Mouse (Mus musculus): Measurements from ENCODE around the gene Npy4r. TPM values are rescaled to one million over a fixed set of nuclear protein-coding genes. Genes with fewer than 3 reads are reported as not detected.

Gene Npy4r
- polyA plus RNA-seq, 1 experiment from 2014 or later, result 0.08 TPM

- DNase-seq (ENCODE audit: low spot score), result no peak
Observed at GRCm38 (mm10) chr14:34120016-34120910, 32.0 kb downstream of the Npy4r start.

DNA sequence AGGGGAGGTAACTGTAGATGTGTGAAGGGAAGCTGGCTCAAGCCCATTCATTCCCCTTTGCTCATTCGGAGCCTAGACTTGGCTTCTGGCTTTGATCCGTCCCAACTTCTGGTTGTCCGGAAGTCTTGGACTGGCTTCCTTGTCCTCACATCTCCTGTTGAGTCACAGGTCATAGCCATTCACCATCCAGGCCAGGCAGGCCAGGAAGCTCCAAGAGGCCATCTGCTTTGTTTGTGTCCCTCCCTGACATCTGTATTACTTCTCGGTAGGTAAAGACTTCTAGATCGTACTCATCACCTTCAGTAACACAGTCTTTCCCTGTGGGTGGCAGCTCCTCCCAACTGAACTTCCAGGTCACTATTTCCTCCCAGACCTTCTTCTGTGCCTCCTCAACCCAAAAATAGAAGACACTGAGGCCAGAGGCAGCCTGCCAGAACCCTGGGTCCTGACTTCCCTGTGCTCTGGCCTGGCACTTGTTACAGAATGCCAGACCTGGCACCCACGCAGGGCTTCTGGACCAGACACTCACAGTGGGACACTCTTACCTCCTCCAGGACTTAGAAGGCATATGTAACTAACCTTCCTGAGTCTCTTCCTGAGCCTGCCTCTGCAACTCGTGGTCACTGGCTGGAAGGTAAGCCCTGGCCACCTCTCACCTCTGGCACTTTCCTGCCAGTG lies 33.1 kb downstream of the Npy4r start:
- DNase-seq (ENCODE audit: low spot score), result no peak

DNA sequence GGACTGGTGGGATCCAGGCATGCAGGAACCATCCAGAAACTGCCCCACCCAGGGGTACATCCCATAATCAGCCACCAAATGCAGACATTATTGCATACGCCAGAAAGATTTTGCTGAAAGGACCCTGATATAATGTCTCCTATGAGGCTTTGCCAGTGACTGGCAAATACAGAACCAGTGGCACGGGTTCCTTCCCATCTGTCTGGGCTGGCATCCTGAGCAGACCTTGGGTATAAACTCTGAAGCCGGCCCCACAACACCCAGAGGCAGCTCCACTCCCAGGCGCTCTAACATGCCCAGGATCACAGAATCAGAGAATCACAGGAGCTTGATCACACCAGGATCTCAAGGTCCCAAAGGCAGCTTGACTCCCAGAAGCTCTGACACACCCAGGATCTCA lies 38.0 kb downstream of the Npy4r start:
- DNase-seq (ENCODE audit: low spot score), result no peak

GRCm38 (mm10) chr14:34107594-34107993 lies 44.7 kb downstream of the Npy4r start:
- no peak for DNase-seq (ENCODE audit: low spot score)

GRCm38 (mm10) chr14:34106389-34107062 lies 45.8 kb downstream of the Npy4r start:
- peak; percentile 28 for DNase-seq (ENCODE audit: low spot score)

DNA sequence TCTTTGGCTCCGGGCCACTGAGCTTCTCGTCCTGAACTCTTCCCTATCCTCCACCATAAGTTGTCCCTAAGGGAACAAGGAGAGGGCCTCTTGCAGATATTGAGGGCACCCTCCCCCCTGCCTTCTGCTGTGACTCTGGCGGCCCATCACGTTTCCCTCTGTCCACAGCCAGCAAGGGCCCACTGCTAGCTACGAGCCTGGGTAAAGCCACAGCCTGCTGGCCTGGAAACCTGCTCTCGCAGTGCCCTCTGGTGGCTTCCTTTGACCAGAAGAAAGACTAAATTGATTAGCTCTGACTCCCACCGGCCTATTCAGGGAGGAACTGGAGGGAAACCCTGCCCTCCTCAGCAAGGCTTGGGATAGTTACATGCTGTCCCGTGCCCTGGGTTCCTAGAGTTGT lies 47.4 kb downstream of the Npy4r start:
- no peak for DNase-seq (ENCODE audit: low spot score)

GRCm38 (mm10) chr14:34103855-34104254 lies 48.4 kb downstream of the Npy4r start:
- DNase-seq (ENCODE audit: low spot score), result no peak

DNA sequence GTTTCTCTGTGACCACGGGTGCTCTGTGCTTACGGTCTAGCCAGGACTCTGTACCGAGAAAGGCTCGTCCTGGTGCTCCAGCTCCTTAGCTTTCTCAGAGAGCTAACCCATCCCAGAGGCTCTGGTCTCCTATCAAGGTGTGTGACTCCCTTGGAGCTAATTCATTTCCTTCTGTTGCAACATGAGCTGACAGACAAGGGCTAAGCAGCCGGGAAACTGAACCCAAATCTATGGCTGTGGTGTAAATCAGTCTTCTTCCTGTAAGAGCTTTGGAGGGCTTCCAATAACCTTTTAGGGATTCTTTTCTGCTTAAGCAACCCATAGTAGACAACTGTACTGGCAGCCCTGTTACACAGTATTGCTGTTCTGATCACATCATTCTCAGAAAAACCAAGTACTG lies 49.7 kb downstream of the Npy4r start, which contains the start of gene A630023A22Rik:
A630023A22Rik (minus strand) TSS at position 154 of the 400 bp plus-strand sequence.
- DNase-seq (ENCODE audit: low spot score), result no peak

- no peak for DNase-seq (ENCODE audit: low spot score)
Observed at GRCm38 (mm10) chr14:34096161-34096560, 56.1 kb downstream of the Npy4r start.

Other genes with a start within 250 kb of the Npy4r start
- 1.9 and 2.5 TPM in 2 replicates for gene Gdf10, start 228.9 kb downstream of the Npy4r start, polyA plus RNA-seq (2015; fragmentation: Nextera tagmentation; extraction: Ambion mirVana)
- gene Gdf2, start 211.4 kb downstream of the Npy4r start, polyA plus RNA-seq (2015; fragmentation: Nextera tagmentation; extraction: Ambion mirVana), result not detected in 2 replicates
- gene Rbp3, start 198.5 kb downstream of the Npy4r start, polyA plus RNA-seq (2015; fragmentation: Nextera tagmentation; extraction: Ambion mirVana), result not detected in 2 replicates
- gene Zfp488, start 173.7 kb downstream of the Npy4r start, polyA plus RNA-seq (2015; fragmentation: Nextera tagmentation; extraction: Ambion mirVana), result not detected in 2 replicates
- gene Gm30083, start 137.3 kb downstream of the Npy4r start, polyA plus RNA-seq (2015; fragmentation: Nextera tagmentation; extraction: Ambion mirVana), result not detected in 2 replicates
- gene Gm5460, start 135.7 kb downstream of the Npy4r start, polyA plus RNA-seq (2015; fragmentation: Nextera tagmentation; extraction: Ambion mirVana), result not detected in 2 replicates
- gene Antxrl, start 99.8 kb downstream of the Npy4r start, polyA plus RNA-seq (2015; fragmentation: Nextera tagmentation; extraction: Ambion mirVana), result 0.05 TPM in 1 of 2 replicates, not detected in the other
- 20.5 and 22.8 TPM in 2 replicates for gene Anxa8, start 66.5 kb downstream of the Npy4r start, polyA plus RNA-seq (2015; fragmentation: Nextera tagmentation; extraction: Ambion mirVana)
- 0.22 TPM in 1 of 2 replicates, not detected in the other for gene A630023A22Rik, start 49.7 kb downstream of the Npy4r start, polyA plus RNA-seq (2015; fragmentation: Nextera tagmentation; extraction: Ambion mirVana)
- gene Gprin2, start 49.2 kb upstream of the Npy4r start, polyA plus RNA-seq (2015; fragmentation: Nextera tagmentation; extraction: Ambion mirVana), result 0.09 and 0.14 TPM in 2 replicates
- gene Syt15, start 67.1 kb upstream of the Npy4r start, polyA plus RNA-seq (2015; fragmentation: Nextera tagmentation; extraction: Ambion mirVana), result 0.22 and 0.38 TPM in 2 replicates
- 16.5 and 22.6 TPM in 2 replicates for gene Shld2, start 158.0 kb upstream of the Npy4r start, polyA plus RNA-seq (2015; fragmentation: Nextera tagmentation; extraction: Ambion mirVana)
- 56.6 and 65.6 TPM in 2 replicates for gene Glud1, start 158.2 kb upstream of the Npy4r start, polyA plus RNA-seq (2015; fragmentation: Nextera tagmentation; extraction: Ambion mirVana)
- 2.7 and 4.5 TPM in 2 replicates for gene Fam25c, start 202.9 kb upstream of the Npy4r start, polyA plus RNA-seq (2015; fragmentation: Nextera tagmentation; extraction: Ambion mirVana)
- 7.8 and 8.4 TPM in 2 replicates for gene Sncg, start 222.3 kb upstream of the Npy4r start, polyA plus RNA-seq (2015; fragmentation: Nextera tagmentation; extraction: Ambion mirVana)
- gene Mmrn2, start 223.0 kb upstream of the Npy4r start, polyA plus RNA-seq (2015; fragmentation: Nextera tagmentation; extraction: Ambion mirVana), result 2.9 and 3.3 TPM in 2 replicates

All from thymus, postnatal 0 days (tissue).